Comparison of ENCODE assay signal across 8 mouse cellular contexts in genomic region chr17:86293247-86293744, GRCm38 (mm10).
DNase-seq lines count a peak whose midpoint lies in the region; ATAC-seq lines count a peak whose summit lies in the region.

No protein-coding gene starts in this region.

- no peaks in the 10 kb centered on the region for H3K27me3 ChIP-seq in neural tube, embryonic 15.5 days (replicated peaks)
- H3K27me3 ChIP-seq in liver, embryonic 15.5 days: no peaks in the 10 kb centered on the region

- DNase-seq in neural tube, embryonic 10.5 days (ENCODE audit: extremely low spot score, low spot score): peak; percentile 58
- peak; percentile 62 for DNase-seq in c-Kit-positive CD71-positive TER-119-negative erythroid progenitor cells, embryonic 14.5 days (ENCODE audit: low read depth)
- DNase-seq in forelimb bud, embryonic 11.5 days (ENCODE audit: low read depth, low spot score): peak; percentile 78
- peak; percentile 67 for DNase-seq in hindlimb bud, embryonic 11.5 days (ENCODE audit: extremely low spot score, low read depth, low spot score)
- DNase-seq in retina, embryonic 14.5 days (ENCODE audit: low spot score): peak; percentile 75
- no peak for DNase-seq in layer of hippocampus, postnatal 10 days (ENCODE audit: low spot score in 2 of 2)

- no peak for ATAC-seq in neural tube, embryonic 15.5 days (ENCODE audit: low FRiP score)
- ATAC-seq in liver, embryonic 15.5 days (ENCODE audit: insufficient read depth): peak; percentile 31; the same call in 1 of the 2 replicates

- no peak overlapping the region for H3K27ac ChIP-seq in neural tube, embryonic 15.5 days (replicated peaks)
- no peak overlapping the region for H3K27ac ChIP-seq in liver, embryonic 15.5 days (replicated peaks)

- H3K36me3 ChIP-seq in neural tube, embryonic 15.5 days: no peaks in the 10 kb centered on the region
- H3K36me3 ChIP-seq in liver, embryonic 15.5 days (replicated peaks): no peaks in the 10 kb centered on the region

- no peaks in the 10 kb centered on the region for H3K9me3 ChIP-seq in neural tube, embryonic 15.5 days (replicated peaks)
- no peaks in the 10 kb centered on the region for H3K9me3 ChIP-seq in liver, embryonic 15.5 days (replicated peaks)

- peaks cover 4% of the 10 kb centered on the region; the same call in 1 of the 2 replicates for H3K4me1 ChIP-seq in neural tube, embryonic 15.5 days
- H3K4me1 ChIP-seq in liver, embryonic 15.5 days (replicated peaks): peaks cover 8% of the 10 kb centered on the region

- H3K4me2 ChIP-seq in neural tube, embryonic 15.5 days: no peak overlapping the region
- peak overlapping the region; percentile 50 for H3K4me2 ChIP-seq in liver, embryonic 15.5 days

- H3K9ac ChIP-seq in neural tube, embryonic 15.5 days (replicated peaks): no peak overlapping the region
- H3K9ac ChIP-seq in liver, embryonic 15.5 days: no peak overlapping the region

- WGBS in neural tube, embryonic 15.5 days: 46% methylated on average over 10 of the region's 10 CpGs
- WGBS in liver, embryonic 15.5 days (ENCODE audit: insufficient replicate concordance): 15% methylated on average over 10 of the region's 10 CpGs

- no peak overlapping the region for H3K4me3 ChIP-seq in neural tube, embryonic 15.5 days (replicated peaks)
- H3K4me3 ChIP-seq in liver, embryonic 15.5 days (replicated peaks): peak overlapping the region; percentile 32; the same call in 1 of the 2 replicates

Comparison
In these comparisons a context has a peak if more than half of its experiments do, and no peak if none do; other contexts are left out.
1. DNase-seq: peak in neural tube, embryonic 10.5 days (single experiment), c-Kit-positive CD71-positive TER-119-negative erythroid progenitor cells, embryonic 14.5 days (single experiment), forelimb bud, embryonic 11.5 days (single experiment), hindlimb bud, embryonic 11.5 days (single experiment) and retina, embryonic 14.5 days (single experiment); none in layer of hippocampus, postnatal 10 days (0 of 2).